Mouse (Mus musculus) intestine, embryonic 14.5 days (tissue): ENCODE measurements around the gene Zdhhc5. TPM values are rescaled to one million over a fixed set of nuclear protein-coding genes. Genes with fewer than 3 reads are reported as not detected.

Experiments
- ATAC-seq: fragments of 200-750 bp; cut with Nextera tagmentation; replicated peaks from 2 replicates; pipeline ENCODE4 v1.8.0; 2017; ENCODE audit warnings: low read depth, moderate number of reproducible peaks, moderate TSS enrichment, moderate library complexity; ENCODE audit not compliant: low FRiP score, low TSS enrichment
- DNase-seq: peaks from one replicate; pipeline ENCODE4 v3.0.0-alpha.2; 2018; ENCODE audit warnings: low spot score
- H3K27ac ChIP-seq: fragments of 300-500 bp; sonication (generic); 2 replicates; pipeline ENCODE4 v1.5.1; 2014; ENCODE audit warnings: low read depth, mild to moderate bottlenecking, control low read depth
- H3K27me3 ChIP-seq: fragments of 300-500 bp; sonication (generic); replicated peaks from 2 replicates; pipeline ENCODE4 v1.6.1; 2014; ENCODE audit warnings: low read length, control low read depth; ENCODE audit not compliant: control insufficient read depth, insufficient read depth
- H3K36me3 ChIP-seq: fragments of 300-500 bp; sonication (generic); 2 replicates; pipeline ENCODE4 v1.6.1; 2014; ENCODE audit warnings: low read length, control low read depth; ENCODE audit not compliant: control insufficient read depth, insufficient read depth
- H3K4me1 ChIP-seq: fragments of 300-500 bp; sonication (generic); replicated peaks from 2 replicates; pipeline ENCODE4 v1.6.1; 2014; ENCODE audit warnings: low read length, control low read depth, mixed read lengths; ENCODE audit not compliant: control insufficient read depth, insufficient read depth
- H3K4me2 ChIP-seq: fragments of 300-500 bp; sonication (generic); 2 replicates; pipeline ENCODE4 v1.6.1; 2014; ENCODE audit warnings: low read length
- H3K4me3 ChIP-seq: fragments of 300-500 bp; sonication (generic); 2 replicates; pipeline ENCODE4 v1.5.1; 2014; ENCODE audit warnings: low read depth, low read length, control low read depth, mixed read lengths
- H3K9ac ChIP-seq: fragments of 300-500 bp; sonication (generic); 2 replicates; pipeline ENCODE4 v1.6.1; 2014; ENCODE audit warnings: mild to moderate bottlenecking, low read length
- H3K9me3 ChIP-seq: fragments of 300-500 bp; sonication (generic); 2 replicates; pipeline ENCODE4 v1.6.1; 2016; ENCODE audit warnings: low read length, control low read depth; ENCODE audit not compliant: control insufficient read depth
- WGBS: fragments of 180-500 bp; shearing (Covaris S2); extraction: QIAGEN DNeasy Blood & Tissue Kit; methylation state at CpG from one replicate; pipeline ENCODE4 v1.1.7; 2014; 5-methylcytosine and 5-hydroxymethylcytosine counted together
- polyA plus RNA-seq: library from polyadenylated mRNA; unstranded; fragments of >200 nt; fragmentation: Nextera tagmentation; extraction: Ambion mirVana; gene quantifications from 2 replicates; pipeline ENCODE4 v1.2.1, GENCODE M21; 2014

The Zdhhc5 gene
- polyA plus RNA-seq, 1 experiment from 2014 or later, result 30.7 TPM

DNA sequence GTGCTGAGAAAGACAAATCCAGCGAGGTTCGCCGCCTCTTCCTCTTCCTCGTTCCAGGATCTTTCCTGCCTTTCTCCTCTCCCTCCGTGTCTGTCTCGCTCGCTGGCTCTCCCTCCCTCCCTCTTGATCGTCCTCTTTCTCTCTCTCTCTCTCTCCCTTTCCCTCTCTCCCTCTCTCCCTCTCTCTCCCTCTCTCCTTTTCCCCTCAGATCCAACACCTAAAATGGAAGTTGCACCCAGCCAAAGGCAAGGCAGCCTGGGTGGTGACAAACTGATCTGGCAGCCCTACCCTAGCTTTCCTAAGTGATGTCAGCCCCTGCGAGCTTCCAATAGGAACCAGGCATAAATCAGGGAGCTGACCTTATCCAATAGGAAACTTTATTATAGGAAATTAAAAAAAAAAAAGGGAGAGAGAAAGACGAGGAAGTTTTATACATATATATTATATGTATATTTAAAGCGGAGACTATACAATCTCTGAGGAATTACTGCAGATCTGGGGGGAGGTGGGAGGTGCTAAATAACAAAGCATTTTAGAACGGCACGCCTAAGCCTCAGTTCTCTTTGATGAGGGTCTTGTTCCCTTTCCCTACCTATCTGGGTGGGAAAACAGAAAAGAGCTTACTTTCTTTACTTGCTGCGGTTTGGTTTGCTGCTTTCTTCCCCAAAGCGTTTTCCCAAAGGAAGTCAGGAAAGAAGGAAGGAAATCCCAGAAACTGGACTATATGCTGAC lies 64.3 kb downstream of the Zdhhc5 start, which contains the start of gene Ctnnd1:
Ctnnd1 (minus strand) TSS at position 302 of the 732 bp plus-strand sequence.
- 0 out of 2 replicates have a peak, but pooled peaks cover 3% of the 10 kb centered on the region for H3K36me3 ChIP-seq
- peak within 1 kb of the TSS; percentile 73 for H3K4me2 ChIP-seq
- H3K9me3 ChIP-seq, result no peaks in the 10 kb centered on the region
- DNase-seq (peak; percentile 88), ATAC-seq (peak; percentile 97)
- under 1% methylated on average over 15 of the region's 15 CpGs for WGBS
- H3K27ac ChIP-seq, result peak within 1 kb of the TSS; percentile 96
- no peaks in the 10 kb centered on the region for H3K27me3 ChIP-seq
- H3K4me1 ChIP-seq, result peaks cover 7% of the 10 kb centered on the region; the same call in 1 of the 2 replicates
- H3K4me3 ChIP-seq, result peak within 1 kb of the TSS; percentile 88
- peak within 1 kb of the TSS; percentile 96 for H3K9ac ChIP-seq

DNA sequence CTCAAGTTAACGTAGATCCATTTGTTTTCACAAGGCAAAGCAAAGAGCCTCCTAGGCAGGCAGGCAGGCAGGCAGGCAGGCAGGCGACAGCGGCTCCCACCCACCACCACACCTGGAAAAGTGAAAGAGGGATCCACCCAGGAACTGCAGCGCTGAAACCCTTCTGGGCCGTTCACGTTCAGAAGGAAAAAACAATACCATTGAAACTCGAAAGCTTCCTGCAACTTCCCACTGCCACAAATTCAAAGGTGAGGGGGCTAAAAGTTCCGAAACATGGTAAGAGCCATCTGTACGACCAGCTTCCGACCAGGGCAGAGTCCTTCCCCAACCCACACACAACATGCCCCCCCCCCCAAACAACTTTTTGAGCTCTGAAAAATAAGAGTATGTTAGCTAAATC lies 65.3 kb downstream of the Zdhhc5 start:
- WGBS, result 0% methylated on average over 10 of the region's 10 CpGs
- Histone ChIP-seq H3K4me1 (peaks cover 7% of the 10 kb centered on the region; the same call in 1 of the 2 replicates), H3K27ac (peak overlapping the region; percentile 96), H3K36me3 (0 out of 2 replicates have a peak, but pooled peaks cover 3% of the 10 kb centered on the region), H3K4me2 (peak overlapping the region; percentile 73), H3K9ac (peak overlapping the region; percentile 96), H3K27me3 (no peaks in the 10 kb centered on the region), H3K9me3 (no peaks in the 10 kb centered on the region), H3K4me3 (peak overlapping the region; percentile 88)
- DNase-seq (peak; percentile 80), ATAC-seq (no peak)

DNA sequence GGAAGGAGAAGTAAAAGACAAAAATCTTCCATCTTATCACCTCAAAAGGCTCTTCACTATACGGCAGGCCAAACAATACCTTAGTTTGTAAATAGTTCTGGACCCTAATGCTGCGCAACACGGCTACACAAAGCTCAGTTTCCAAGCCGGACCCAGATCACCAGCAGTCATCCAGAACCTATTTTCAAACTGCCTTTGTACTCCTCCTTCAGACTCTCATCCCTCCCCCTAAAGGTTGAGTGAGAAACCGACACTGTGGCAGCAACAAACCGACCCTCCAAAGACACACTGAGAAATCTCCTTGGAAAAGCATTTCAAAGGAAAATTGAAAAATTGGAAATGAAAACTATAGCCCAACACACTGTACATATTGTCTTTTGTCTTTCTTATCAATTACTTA lies 66.6 kb downstream of the Zdhhc5 start:
- 0 out of 2 replicates have a peak, but pooled peaks cover 3% of the 10 kb centered on the region for H3K36me3 ChIP-seq
- no peak for DNase-seq
- no peaks in the 10 kb centered on the region for H3K9me3 ChIP-seq
- WGBS, result 25% methylated on average over 6 of the region's 6 CpGs
- H3K4me2 ChIP-seq, result peak overlapping the region; percentile 73
- H3K4me3 ChIP-seq, result peak overlapping the region; percentile 88
- peak overlapping the region; percentile 96 for H3K9ac ChIP-seq
- ATAC-seq, result no peak
- no peak overlapping the region for H3K27ac ChIP-seq
- H3K27me3 ChIP-seq, result no peaks in the 10 kb centered on the region
- peaks cover 11% of the 10 kb centered on the region; the same call in 1 of the 2 replicates for H3K4me1 ChIP-seq

DNA sequence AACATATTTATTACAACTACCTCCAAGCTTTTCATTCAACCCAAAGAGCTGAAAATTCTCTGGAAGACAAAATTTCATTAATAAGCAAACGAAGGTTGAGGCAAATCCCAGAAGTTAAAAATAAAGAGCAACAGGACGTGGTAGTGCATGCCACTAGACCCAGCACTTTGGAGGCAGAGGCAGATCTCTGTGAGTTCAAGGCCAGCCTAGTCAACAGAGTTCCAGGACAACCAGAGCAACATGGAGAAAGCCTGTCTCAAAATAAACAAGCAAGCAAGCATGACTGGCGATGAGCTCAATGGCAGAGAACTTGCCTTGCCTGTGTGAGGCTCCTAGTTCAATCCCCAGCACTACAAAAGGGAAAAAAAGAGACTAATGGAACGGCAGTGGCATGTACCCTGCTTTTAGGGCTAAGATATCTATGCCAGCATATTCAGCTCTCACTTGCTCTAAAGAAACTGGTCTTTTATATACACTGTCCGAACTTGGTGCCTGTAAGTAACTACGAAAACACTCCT lies 67.9 kb downstream of the Zdhhc5 start:
- Histone ChIP-seq H3K4me1 (peaks cover 14% of the 10 kb centered on the region; the same call in 1 of the 2 replicates), H3K4me2 (peak overlapping the region; percentile 73), H3K9ac (no peak overlapping the region), H3K9me3 (no peaks in the 10 kb centered on the region), H3K36me3 (0 out of 2 replicates have a peak, but pooled peaks cover 3% of the 10 kb centered on the region), H3K4me3 (peak overlapping the region; percentile 88; the same call in 1 of the 2 replicates), H3K27me3 (no peaks in the 10 kb centered on the region), H3K27ac (no peak overlapping the region)
- DNase-seq (no peak), ATAC-seq (no peak)
- 93% methylated on average over 6 of the region's 6 CpGs for WGBS

DNA sequence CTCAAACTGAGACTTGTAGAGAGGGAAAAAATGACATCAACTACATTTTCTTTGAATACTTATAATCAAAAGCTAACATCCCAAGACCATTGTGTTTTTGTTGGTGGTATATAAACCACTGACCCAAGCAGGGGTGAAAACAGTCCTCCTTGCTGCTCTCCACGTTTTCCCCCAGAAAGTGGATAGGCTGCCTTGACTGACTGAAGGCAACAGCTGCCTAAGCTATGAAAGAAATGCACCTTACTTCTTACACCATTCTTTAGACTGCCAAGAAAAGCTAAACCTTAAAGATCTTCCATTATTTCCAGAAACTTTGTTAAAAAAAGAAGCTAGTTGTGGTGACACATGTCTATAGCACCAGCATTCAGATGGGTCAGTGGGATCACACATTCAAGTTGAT lies 68.8 kb downstream of the Zdhhc5 start:
- H3K27ac ChIP-seq, result no peak overlapping the region
- H3K27me3 ChIP-seq, result no peaks in the 10 kb centered on the region
- no peak for ATAC-seq
- peaks cover 14% of the 10 kb centered on the region; the same call in 1 of the 2 replicates for H3K4me1 ChIP-seq
- no peak overlapping the region for H3K4me3 ChIP-seq
- no peaks in the 10 kb centered on the region for H3K9me3 ChIP-seq
- no peak overlapping the region for H3K4me2 ChIP-seq
- WGBS, result 71% methylated on average over 1 of the region's 1 CpGs
- H3K9ac ChIP-seq, result no peak overlapping the region
- DNase-seq, result no peak
- H3K36me3 ChIP-seq, result 0 out of 2 replicates have a peak, but pooled peaks cover 5% of the 10 kb centered on the region

DNA sequence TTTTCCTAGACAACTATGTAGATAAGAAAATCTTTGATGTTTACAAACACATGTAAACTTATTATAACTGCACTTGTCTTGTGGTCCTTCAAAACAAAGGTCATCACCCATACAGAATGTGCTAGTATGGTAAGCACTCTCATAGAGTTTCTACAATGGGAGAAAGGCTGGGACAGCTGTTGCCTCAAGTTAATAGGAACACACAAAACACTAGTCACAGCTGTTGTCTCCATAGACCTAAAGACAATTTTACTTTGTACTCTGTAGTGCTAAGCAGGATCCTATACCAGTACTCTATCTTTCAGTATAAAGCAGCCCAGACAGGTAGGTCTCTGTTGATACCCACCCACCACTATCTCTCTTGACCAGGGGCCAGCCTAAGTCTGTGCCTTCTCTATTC lies 74.1 kb downstream of the Zdhhc5 start:
- no peaks in the 10 kb centered on the region for H3K27me3 ChIP-seq
- ATAC-seq (no peak), DNase-seq (no peak)
- H3K36me3 ChIP-seq, result peaks cover 2% of the 10 kb centered on the region; the same call in 1 of the 2 replicates
- no peak overlapping the region for H3K4me3 ChIP-seq
- H3K9me3 ChIP-seq, result no peaks in the 10 kb centered on the region
- no peak overlapping the region for H3K4me2 ChIP-seq
- no peak overlapping the region for H3K9ac ChIP-seq
- no peak overlapping the region for H3K27ac ChIP-seq
- peaks cover 42% of the 10 kb centered on the region for H3K4me1 ChIP-seq

DNA sequence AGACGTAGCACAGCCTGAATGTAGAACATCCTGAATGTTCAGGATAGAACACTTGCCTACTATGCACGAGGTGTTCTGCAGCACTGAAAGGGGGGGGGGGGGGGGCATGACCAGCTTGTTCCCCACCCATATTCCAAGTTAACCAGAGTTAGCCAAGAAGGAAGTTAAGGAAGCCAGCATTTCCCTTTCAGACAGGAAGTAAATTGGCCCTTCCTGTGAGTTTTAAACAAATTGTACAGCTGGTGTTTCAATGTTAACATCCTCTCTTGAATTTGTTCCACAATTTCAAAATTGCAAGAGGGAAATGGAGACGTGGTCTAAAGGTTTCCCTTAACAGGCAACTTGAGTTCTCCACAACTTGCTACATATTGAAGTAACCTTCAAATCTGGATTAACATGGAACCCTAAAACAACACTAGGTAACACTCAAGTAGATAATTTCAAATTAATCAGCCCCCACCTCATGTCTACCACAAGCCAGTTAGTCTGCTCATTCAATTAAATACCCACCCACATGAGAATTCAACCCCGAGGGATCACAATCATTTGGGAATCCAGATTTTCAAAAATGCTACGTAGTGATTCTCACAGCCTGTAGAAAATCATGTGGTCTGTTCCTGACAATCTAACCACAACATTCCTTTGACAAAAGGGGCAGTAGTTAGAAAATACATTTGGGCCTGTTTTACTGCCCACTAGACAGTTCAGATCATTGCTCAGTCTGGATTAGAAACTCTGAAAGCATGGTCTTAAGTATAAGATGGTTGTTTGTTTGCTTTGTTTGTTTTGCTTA lies 76.4 kb downstream of the Zdhhc5 start:
- Histone ChIP-seq H3K36me3 (peaks cover 2% of the 10 kb centered on the region; the same call in 1 of the 2 replicates), H3K9me3 (no peaks in the 10 kb centered on the region), H3K27ac (peak overlapping the region; percentile 98; the same call in 1 of the 2 replicates), H3K27me3 (no peaks in the 10 kb centered on the region), H3K9ac (no peak overlapping the region), H3K4me1 (peaks cover 61% of the 10 kb centered on the region), H3K4me2 (peak overlapping the region; percentile 55; the same call in 1 of the 2 replicates), H3K4me3 (no peak overlapping the region)
- DNase-seq, result no peak
- WGBS, result 37% methylated on average over 5 of the region's 5 CpGs
- ATAC-seq, result no peak
